Mouse (Mus musculus): ENCODE measurements around the gene Ptprc. TPM values are rescaled to one million over a fixed set of nuclear protein-coding genes. Genes with fewer than 3 reads are reported as not detected.

The Ptprc gene
- polyA plus RNA-seq, 1 experiment: 17.3 TPM

GRCm38 (mm10) chr1:138172096-138172495, 3.4 kb downstream of the Ptprc start:
- Histone ChIP-seq H3K36me3 (ENCODE audit: control insufficient read depth, insufficient read depth, low read length) (no peaks in the 10 kb centered on the region), H3K27me3 (replicated peaks; ENCODE audit: control insufficient read depth, insufficient read depth, low read length) (no peaks in the 10 kb centered on the region), H3K27ac (ENCODE audit: insufficient read depth, low read depth, low read length) (no peak overlapping the region), H3K4me1 (ENCODE audit: control insufficient read depth, insufficient read depth, low read length) (no peaks in the 10 kb centered on the region), H3K4me3 (ENCODE audit: insufficient read depth, low read depth, low read length) (no peak overlapping the region)
- TF ChIP-seq POLR2A (IDR thresholded peaks at IDR 0.05; ENCODE audit: low read depth, low read length): no peak
- no peak for TF ChIP-seq CTCF (conservative IDR thresholded peaks at IDR 0.05; ENCODE audit: insufficient read depth, insufficient read length, low read depth, low read length)
- 76% methylated on average over 4 of the region's 4 CpGs for WGBS
- no peak for DNase-seq

- TF ChIP-seq POLR2A (IDR thresholded peaks at IDR 0.05; ENCODE audit: low read depth, low read length) (no peak), CTCF (conservative IDR thresholded peaks at IDR 0.05; ENCODE audit: insufficient read depth, insufficient read length, low read depth, low read length) (no peak)
- WGBS: 69% methylated on average over 5 of the region's 5 CpGs
Measured at GRCm38 (mm10) chr1:138166233-138166771, 9.2 kb downstream of the Ptprc start.

GRCm38 (mm10) chr1:138162638-138163037, 12.9 kb downstream of the Ptprc start:
- no peak for DNase-seq
- 83% methylated on average over 8 of the region's 8 CpGs for WGBS
- no peaks in the 10 kb centered on the region for H3K36me3 ChIP-seq (ENCODE audit: control insufficient read depth, insufficient read depth, low read length)
- H3K27ac ChIP-seq (ENCODE audit: insufficient read depth, low read depth, low read length): no peak overlapping the region
- H3K27me3 ChIP-seq (replicated peaks; ENCODE audit: control insufficient read depth, insufficient read depth, low read length): no peaks in the 10 kb centered on the region
- no peaks in the 10 kb centered on the region for H3K4me1 ChIP-seq (ENCODE audit: control insufficient read depth, insufficient read depth, low read length)
- H3K4me3 ChIP-seq (ENCODE audit: insufficient read depth, low read depth, low read length): no peak overlapping the region
- TF ChIP-seq CTCF (conservative IDR thresholded peaks at IDR 0.05; ENCODE audit: insufficient read depth, insufficient read length, low read depth, low read length) (no peak), POLR2A (IDR thresholded peaks at IDR 0.05; ENCODE audit: low read depth, low read length) (no peak)

More at GRCm38 (mm10) chr1:138166233-138166771, 9.2 kb downstream of the Ptprc start:
- Histone ChIP-seq H3K27ac (ENCODE audit: insufficient read depth, low read depth, low read length) (no peak overlapping the region), H3K4me3 (ENCODE audit: insufficient read depth, low read depth, low read length) (no peak overlapping the region), H3K36me3 (ENCODE audit: control insufficient read depth, insufficient read depth, low read length) (no peaks in the 10 kb centered on the region), H3K27me3 (replicated peaks; ENCODE audit: control insufficient read depth, insufficient read depth, low read length) (no peaks in the 10 kb centered on the region), H3K4me1 (ENCODE audit: control insufficient read depth, insufficient read depth, low read length) (no peaks in the 10 kb centered on the region)
- no peak for DNase-seq

- H3K4me3 ChIP-seq (ENCODE audit: insufficient read depth, low read depth, low read length): no peak overlapping the region
- H3K27ac ChIP-seq (ENCODE audit: insufficient read depth, low read depth, low read length): no peak overlapping the region
- no peak for DNase-seq
- H3K36me3 ChIP-seq (ENCODE audit: control insufficient read depth, insufficient read depth, low read length): no peaks in the 10 kb centered on the region
- WGBS: 84% methylated on average over 2 of the region's 2 CpGs
- no peaks in the 10 kb centered on the region for H3K27me3 ChIP-seq (replicated peaks; ENCODE audit: control insufficient read depth, insufficient read depth, low read length)
- TF ChIP-seq POLR2A (IDR thresholded peaks at IDR 0.05; ENCODE audit: low read depth, low read length): no peak
- TF ChIP-seq CTCF (conservative IDR thresholded peaks at IDR 0.05; ENCODE audit: insufficient read depth, insufficient read length, low read depth, low read length): no peak
- no peaks in the 10 kb centered on the region for H3K4me1 ChIP-seq (ENCODE audit: control insufficient read depth, insufficient read depth, low read length)
Measured at GRCm38 (mm10) chr1:138158921-138159320, 16.6 kb downstream of the Ptprc start.

GRCm38 (mm10) chr1:138158236-138158635, 17.3 kb downstream of the Ptprc start:
- DNase-seq: no peak
- Histone ChIP-seq H3K4me1 (ENCODE audit: control insufficient read depth, insufficient read depth, low read length) (no peaks in the 10 kb centered on the region), H3K4me3 (ENCODE audit: insufficient read depth, low read depth, low read length) (no peak overlapping the region), H3K27ac (ENCODE audit: insufficient read depth, low read depth, low read length) (no peak overlapping the region), H3K36me3 (ENCODE audit: control insufficient read depth, insufficient read depth, low read length) (no peaks in the 10 kb centered on the region), H3K27me3 (replicated peaks; ENCODE audit: control insufficient read depth, insufficient read depth, low read length) (no peaks in the 10 kb centered on the region)
- TF ChIP-seq POLR2A (IDR thresholded peaks at IDR 0.05; ENCODE audit: low read depth, low read length) (no peak), CTCF (conservative IDR thresholded peaks at IDR 0.05; ENCODE audit: insufficient read depth, insufficient read length, low read depth, low read length) (no peak)
- WGBS: 66% methylated on average over 3 of the region's 3 CpGs

- Histone ChIP-seq H3K36me3 (ENCODE audit: control insufficient read depth, insufficient read depth, low read length) (no peaks in the 10 kb centered on the region), H3K27ac (ENCODE audit: insufficient read depth, low read depth, low read length) (no peak overlapping the region), H3K27me3 (replicated peaks; ENCODE audit: control insufficient read depth, insufficient read depth, low read length) (no peaks in the 10 kb centered on the region), H3K4me1 (ENCODE audit: control insufficient read depth, insufficient read depth, low read length) (no peaks in the 10 kb centered on the region), H3K4me3 (ENCODE audit: insufficient read depth, low read depth, low read length) (no peak overlapping the region)
- WGBS: 65% methylated on average over 2 of the region's 2 CpGs
- TF ChIP-seq POLR2A (IDR thresholded peaks at IDR 0.05; ENCODE audit: low read depth, low read length) (no peak), CTCF (conservative IDR thresholded peaks at IDR 0.05; ENCODE audit: insufficient read depth, insufficient read length, low read depth, low read length) (no peak)
- DNase-seq: no peak
Measured at GRCm38 (mm10) chr1:138157709-138158108, 17.8 kb downstream of the Ptprc start.

GRCm38 (mm10) chr1:138157008-138157407, 18.5 kb downstream of the Ptprc start:
- H3K4me1 ChIP-seq (ENCODE audit: control insufficient read depth, insufficient read depth, low read length): no peaks in the 10 kb centered on the region
- H3K27ac ChIP-seq (ENCODE audit: insufficient read depth, low read depth, low read length): no peak overlapping the region
- no peak overlapping the region for H3K4me3 ChIP-seq (ENCODE audit: insufficient read depth, low read depth, low read length)
- TF ChIP-seq POLR2A (IDR thresholded peaks at IDR 0.05; ENCODE audit: low read depth, low read length) (no peak), CTCF (conservative IDR thresholded peaks at IDR 0.05; ENCODE audit: insufficient read depth, insufficient read length, low read depth, low read length) (no peak)
- 77% methylated on average over 3 of the region's 3 CpGs for WGBS
- no peaks in the 10 kb centered on the region for H3K36me3 ChIP-seq (ENCODE audit: control insufficient read depth, insufficient read depth, low read length)
- H3K27me3 ChIP-seq (replicated peaks; ENCODE audit: control insufficient read depth, insufficient read depth, low read length): no peaks in the 10 kb centered on the region
- no peak for DNase-seq

All from kidney, adult 2 months (tissue).